Mouse (Mus musculus): ENCODE measurements at regions not wholly inside any gene's neighbourhood (a gene's known extent, or its start where the extent isn't known, plus 50 kb on each side); places are given as distances from the start of the nearest gene placed in this dataset.

GRCm38 (mm10) chrX:129272135-129272534 is 477.4 kb upstream of the Diaph2 start:
- no peak for DNase-seq (ENCODE audit: low spot score in 2 of 2)

DNA sequence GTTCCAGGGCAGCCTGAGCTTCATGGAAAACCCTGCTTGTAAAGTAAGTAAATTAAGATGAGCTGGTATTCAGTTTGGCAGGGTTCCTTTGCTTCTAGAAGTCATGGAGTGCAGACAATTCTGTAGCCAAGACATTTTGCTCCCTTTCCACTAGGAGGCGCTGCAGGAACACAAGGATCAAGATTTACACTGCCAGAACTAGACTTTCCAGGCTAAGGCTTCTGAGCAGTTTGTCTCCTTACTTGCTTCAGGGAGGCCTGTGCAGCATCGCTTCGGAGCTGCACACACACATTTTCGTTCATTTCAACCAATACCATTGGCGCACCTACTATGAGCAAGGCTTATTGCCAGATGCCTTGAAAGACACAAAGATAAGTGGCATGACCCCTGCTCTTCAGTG is 445.6 kb upstream of the Diaph2 start:
- DNase-seq (ENCODE audit: low spot score in 2 of 2), result peak; percentile 21 to 35

GRCm38 (mm10) chrX:129309380-129309779 is 440.2 kb upstream of the Diaph2 start:
- DNase-seq (ENCODE audit: low spot score in 2 of 2), result no peak

- no peak for DNase-seq (ENCODE audit: low spot score in 2 of 2)
These were observed 420.1 kb upstream of the Diaph2 start for GRCm38 (mm10) chrX:129329441-129329840.

- DNase-seq (ENCODE audit: low spot score in 2 of 2), result no peak
These were observed 416.7 kb upstream of the Diaph2 start for GRCm38 (mm10) chrX:129332810-129333209.
